Mouse (Mus musculus) testis, adult 2 months (tissue): Measurements from ENCODE around the gene Xlr.

Source experiments
- CTCF ChIP-seq: fragments of 200-500 bp; IDR thresholded peaks from 2 replicates; pipeline ENCODE4 v1.5.1; 2012; ENCODE audit warnings: low read depth, mild to moderate bottlenecking, inconsistent platforms, low read length, moderate library complexity; ENCODE audit not compliant: control insufficient read depth, insufficient read depth, insufficient replicate concordance
- POLR2A ChIP-seq: fragments of 200-500 bp; IDR thresholded peaks from 2 replicates; pipeline ENCODE4 v1.6.1; 2012; ENCODE audit warnings: low read depth, mild to moderate bottlenecking, inconsistent platforms, low read length, moderate library complexity; ENCODE audit not compliant: control insufficient read depth

DNA sequence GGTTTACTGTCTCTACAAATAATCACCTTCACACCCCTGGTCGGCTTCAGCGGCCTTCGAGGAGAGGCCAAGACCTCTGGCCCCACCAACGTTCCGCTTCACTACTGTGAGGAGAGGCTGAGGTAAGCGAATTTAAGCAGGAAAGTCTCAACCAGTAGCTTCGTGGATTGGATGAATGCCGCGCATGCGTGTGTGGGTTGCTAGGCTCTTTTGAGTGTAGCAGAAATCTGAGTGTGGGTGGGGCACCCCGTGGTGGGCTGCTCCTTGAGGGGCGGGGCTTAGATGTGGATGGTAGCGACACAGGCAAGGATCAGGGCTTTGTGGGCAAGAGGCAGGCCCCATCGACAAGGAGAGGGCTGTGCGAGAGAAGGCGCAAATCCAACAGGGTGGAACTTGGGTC is 39.8 kb downstream of the Xlr start, which contains the start of gene 1700013H16Rik:
- peak; percentile 83 for TF ChIP-seq POLR2A
- TF ChIP-seq CTCF, result no peak
